Mouse (Mus musculus) c-Kit-positive CD71-negative TER-119-negative erythroid progenitor cells, embryonic 14.5 days (primary cell): ENCODE measurements around the gene Dlg5.

Experiments used
- DNase-seq: peaks from one replicate; pipeline ENCODE4 v3.0.0-alpha.2; 2013; ENCODE audit warnings: low read depth

The Dlg5 gene

GRCm38 (mm10) chr14:24106734-24107133 lies 139.0 kb downstream of the Dlg5 start:
- DNase-seq: no peak

- no peak for DNase-seq
Observed at GRCm38 (mm10) chr14:24098828-24099227, 146.9 kb downstream of the Dlg5 start.

DNA sequence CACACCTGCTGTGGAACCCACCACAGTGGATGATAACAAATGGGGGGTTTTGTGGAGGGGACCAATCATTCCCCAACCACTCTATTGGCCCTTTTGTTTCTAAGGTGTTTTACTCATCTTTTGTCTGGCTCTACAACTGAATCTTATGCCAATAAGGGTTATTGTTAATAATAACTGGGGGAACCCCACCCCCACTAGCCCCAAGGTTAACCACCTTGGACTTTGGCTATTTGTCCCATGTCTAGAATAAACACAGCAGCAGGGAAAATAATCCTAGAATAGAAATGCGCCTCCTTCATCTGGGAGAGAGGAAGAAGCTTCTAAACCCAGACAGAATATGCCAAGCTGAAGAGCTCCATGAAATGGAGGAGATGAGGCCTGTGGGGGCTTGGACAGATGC lies 151.1 kb downstream of the Dlg5 start:
- DNase-seq: no peak

- no peak for DNase-seq
Observed at GRCm38 (mm10) chr14:24093221-24093620, 152.5 kb downstream of the Dlg5 start.

DNA sequence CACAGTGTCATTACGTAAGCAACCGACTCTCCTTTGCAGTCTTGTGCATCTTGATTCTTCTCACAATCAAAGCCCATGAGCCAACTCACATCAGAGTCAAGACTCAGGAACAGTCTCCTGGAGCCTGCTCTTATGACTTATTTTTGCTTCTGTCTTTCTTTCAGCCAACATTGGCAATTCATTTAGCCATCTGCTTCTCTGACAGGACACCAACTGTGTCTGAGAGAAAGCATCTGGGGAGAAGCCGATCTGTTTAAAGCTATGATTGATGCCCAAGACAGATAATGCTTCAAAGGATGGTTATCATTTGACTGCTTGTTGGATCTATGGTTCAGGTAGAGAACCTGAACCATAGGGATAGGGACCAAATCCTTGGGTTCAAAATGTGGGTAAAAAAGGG lies 153.3 kb downstream of the Dlg5 start:
- DNase-seq: no peak

DNA sequence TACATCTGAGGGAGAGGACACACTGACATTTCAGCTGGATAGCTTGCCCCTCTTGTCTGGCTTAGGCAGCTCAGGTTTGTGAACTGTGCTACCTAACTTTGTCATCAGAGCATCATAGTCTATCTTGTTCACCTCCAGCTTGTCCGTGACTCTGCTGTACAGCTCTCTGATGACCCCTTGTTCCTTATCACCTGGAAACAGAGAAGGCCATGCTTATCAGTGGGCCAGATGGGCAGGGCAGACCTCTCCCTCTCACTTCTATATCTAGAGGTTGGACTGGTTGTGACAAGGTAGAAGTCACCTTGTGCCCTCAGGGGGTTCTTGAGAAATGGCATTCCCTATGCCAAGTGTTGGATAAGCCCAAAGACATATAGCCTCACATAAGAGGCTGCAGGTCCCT lies 154.9 kb downstream of the Dlg5 start:
- no peak for DNase-seq

- DNase-seq: no peak
Observed at GRCm38 (mm10) chr14:24089181-24089580, 156.5 kb downstream of the Dlg5 start.

DNA sequence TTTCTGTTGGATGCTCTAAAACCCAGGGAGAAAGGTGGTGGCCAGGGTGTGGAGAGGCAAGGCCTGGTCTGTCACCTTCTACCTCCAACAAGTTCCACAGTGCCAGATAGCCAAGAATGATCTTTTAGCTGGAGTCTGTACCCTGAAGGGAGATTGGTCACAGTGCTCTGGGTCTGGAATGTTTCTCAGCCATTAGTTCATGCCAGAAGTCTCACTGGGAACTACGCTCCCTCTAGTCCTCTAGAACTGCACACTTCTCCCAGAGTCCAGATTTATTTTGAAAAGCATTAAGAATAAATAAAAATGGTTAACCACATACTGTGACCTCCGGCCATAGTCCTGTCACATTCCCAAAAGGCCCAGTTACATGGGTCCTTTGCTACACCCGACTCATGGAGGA lies 158.3 kb downstream of the Dlg5 start:
- no peak for DNase-seq

DNA sequence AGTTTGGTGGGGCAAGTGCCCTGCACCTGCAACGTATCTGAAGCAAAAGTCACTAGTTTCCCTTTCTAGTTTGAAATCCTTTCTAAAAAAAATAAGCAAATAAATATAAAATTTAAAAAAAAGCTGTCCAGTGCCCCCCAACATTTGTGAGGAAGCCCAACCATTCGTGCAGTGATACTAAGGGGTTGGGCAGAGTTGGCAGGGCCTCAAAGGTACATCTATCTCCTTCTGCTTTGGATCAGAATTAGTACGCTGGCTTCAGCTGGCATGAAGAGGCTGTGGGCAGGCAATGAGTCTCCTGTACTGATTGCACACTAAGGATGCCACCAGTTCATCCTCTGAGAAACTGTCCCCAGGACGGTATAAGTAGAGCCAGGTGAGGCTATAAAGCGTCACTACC lies 159.2 kb downstream of the Dlg5 start:
- DNase-seq: no peak
